Mouse (Mus musculus) limb, embryonic 14.5 days (tissue): Measurements from ENCODE around the gene Adat3. TPM values are rescaled to one million over a fixed set of nuclear protein-coding genes. Genes with fewer than 3 reads are reported as not detected.
A peak's percentile ranks its signal among the peaks of the same experiment; 100 is the strongest.

Experiments
- ATAC-seq: fragments of 200-750 bp; cut with Nextera tagmentation; 2 replicates; pipeline ENCODE4 v1.8.0; 2017; ENCODE audit warnings: low read depth, moderate number of reproducible peaks, moderate TSS enrichment; ENCODE audit not compliant: low FRiP score
- DNase-seq: peaks from one replicate; pipeline ENCODE4 v3.0.0-alpha.2; 2015; ENCODE audit warnings: low spot score
- H3K27ac ChIP-seq: fragments of 300-500 bp; sonication (generic); replicated peaks from 2 replicates; pipeline ENCODE4 v1.5.1; 2014; ENCODE audit warnings: low read depth, mild to moderate bottlenecking, low read length, moderate library complexity, mixed read lengths
- H3K27me3 ChIP-seq: fragments of 300-500 bp; sonication (generic); 2 replicates; pipeline ENCODE4 v1.6.1; 2014; ENCODE audit warnings: low read length, mixed read lengths; ENCODE audit not compliant: control insufficient read depth, insufficient read depth
- H3K36me3 ChIP-seq: fragments of 300-500 bp; sonication (generic); 2 replicates; pipeline ENCODE4 v1.6.1; 2014; ENCODE audit warnings: mild to moderate bottlenecking, low read length, moderate library complexity, mixed read lengths; ENCODE audit not compliant: control insufficient read depth, insufficient read depth
- H3K4me1 ChIP-seq: fragments of 300-500 bp; sonication (generic); 2 replicates; pipeline ENCODE4 v1.6.1; 2014; ENCODE audit warnings: antibody characterized with exemption, low read length, mixed read lengths; ENCODE audit not compliant: control insufficient read depth, insufficient read depth
- H3K4me2 ChIP-seq: fragments of 300-500 bp; sonication (generic); replicated peaks from 2 replicates; pipeline ENCODE4 v1.6.1; 2014; ENCODE audit warnings: low read depth, mild to moderate bottlenecking, low read length, moderate library complexity; ENCODE audit not compliant: severe bottlenecking
- H3K4me3 ChIP-seq: fragments of 300-500 bp; sonication (generic); replicated peaks from 2 replicates; pipeline ENCODE4 v1.5.1; 2014; ENCODE audit warnings: low read length
- H3K9ac ChIP-seq: fragments of 300-500 bp; sonication (generic); 2 replicates; pipeline ENCODE4 v1.6.1; 2014; ENCODE audit warnings: mild to moderate bottlenecking, low read depth, low read length, moderate library complexity; ENCODE audit not compliant: severe bottlenecking
- H3K9me3 ChIP-seq: fragments of 300-500 bp; sonication (generic); 2 replicates; pipeline ENCODE4 v1.6.1; 2016; ENCODE audit warnings: low read length; ENCODE audit not compliant: control insufficient read depth
- POLR2A ChIP-seq: fragments of 200-500 bp; IDR thresholded peaks from 2 replicates; pipeline ENCODE4 v1.8.0; 2012; ENCODE audit warnings: inconsistent platforms, mild to moderate bottlenecking, moderate library complexity, borderline replicate concordance; ENCODE audit not compliant: insufficient read depth, insufficient read length; ENCODE audit errors: extremely low read depth
- WGBS: fragments of 180-500 bp; shearing (Covaris S2); extraction: QIAGEN DNeasy Blood & Tissue Kit; methylation state at CpG from one replicate; pipeline ENCODE4 v1.1.7; 2014; 5-methylcytosine and 5-hydroxymethylcytosine counted together
- microRNA-seq: library from miRNA; unstranded; fragments of <30 nt; microRNA quantifications from one replicate; pipeline ENCODE4, GENCODE M21; 2016
- polyA plus RNA-seq, 2 experiments: library from polyadenylated mRNA; depleted of rRNA in 1 of 2; stranded (reverse) in 1 of 2; unstranded in 1 of 2; fragments of >200 nt; fragmentation: Nextera tagmentation in 1 of 2; extraction: Ambion mirVana in 1 of 2; gene quantifications; 2 replicates each; pipeline versions ENCODE4 v1.2.1 to v1.2.3; 2012 to 2014

The Adat3 gene
- polyA plus RNA-seq, 2 experiments, result 5.6 to 16.8 TPM

GRCm38 (mm10) chr10:80656863-80657623, 54.4 kb downstream of the Adat3 start, which contains the start of gene Btbd2:
Gene Btbd2, minus strand, starts transcription at chr10:80657071.
- Histone ChIP-seq H3K4me1 (peaks cover 22% of the 10 kb centered on the region), H3K27me3 (no peaks in the 10 kb centered on the region), H3K9ac (peak within 1 kb of the TSS; percentile 90), H3K36me3 (0 out of 2 replicates have a peak, but pooled peaks cover 11% of the 10 kb centered on the region), H3K9me3 (no peaks in the 10 kb centered on the region), H3K4me3 (peak within 1 kb of the TSS; percentile 93), H3K27ac (peak within 1 kb of the TSS; percentile 77), H3K4me2 (peak within 1 kb of the TSS; percentile 88)
- no peak for TF ChIP-seq POLR2A
- DNase-seq (no peak), ATAC-seq (no peak)
- 18% methylated on average over 15 of the region's 15 CpGs for WGBS

Small RNAs within 50 kb of the gene (microRNA-seq; reads per million reads assigned to microRNA genes)
- gene Mir6912, result not detected

Other genes with a start within 250 kb of the Adat3 start
- gene Plk5, start 246.4 kb upstream of the Adat3 start, polyA plus RNA-seq (2012; rRNA removed), result 1.8 and 1.9 TPM in 2 replicates
- gene Plk5, start 246.4 kb upstream of the Adat3 start, polyA plus RNA-seq (2014; fragmentation: Nextera tagmentation; extraction: Ambion mirVana), result 0.48 and 0.88 TPM in 2 replicates
- gene Mex3d, start 215.2 kb upstream of the Adat3 start, polyA plus RNA-seq (2012; rRNA removed), result 44.0 and 60.0 TPM in 2 replicates
- gene Mex3d, start 215.2 kb upstream of the Adat3 start, polyA plus RNA-seq (2014; fragmentation: Nextera tagmentation; extraction: Ambion mirVana), result 8.2 and 9.0 TPM in 2 replicates
- gene Mbd3, start 203.3 kb upstream of the Adat3 start, polyA plus RNA-seq (2012; rRNA removed), result 267 and 270 TPM in 2 replicates
- 196 and 214 TPM in 2 replicates for gene Mbd3, start 203.3 kb upstream of the Adat3 start, polyA plus RNA-seq (2014; fragmentation: Nextera tagmentation; extraction: Ambion mirVana)
- 572 and 718 TPM in 2 replicates for gene Uqcr11, start 196.1 kb upstream of the Adat3 start, polyA plus RNA-seq (2012; rRNA removed)
- 617 and 707 TPM in 2 replicates for gene Uqcr11, start 196.1 kb upstream of the Adat3 start, polyA plus RNA-seq (2014; fragmentation: Nextera tagmentation; extraction: Ambion mirVana)
- gene Tcf3, start 169.2 kb upstream of the Adat3 start, polyA plus RNA-seq (2012; rRNA removed), result 191 and 260 TPM in 2 replicates
- gene Tcf3, start 169.2 kb upstream of the Adat3 start, polyA plus RNA-seq (2014; fragmentation: Nextera tagmentation; extraction: Ambion mirVana), result 129 and 147 TPM in 2 replicates
- gene Onecut3, start 108.0 kb upstream of the Adat3 start, polyA plus RNA-seq (2012; rRNA removed), result 0.01 TPM in 2 replicates
- gene Onecut3, start 108.0 kb upstream of the Adat3 start, polyA plus RNA-seq (2014; fragmentation: Nextera tagmentation; extraction: Ambion mirVana), result not detected in 2 replicates
- gene Atp8b3, start 63.8 kb upstream of the Adat3 start, polyA plus RNA-seq (2012; rRNA removed), result 0.30 and 0.70 TPM in 2 replicates
- gene Atp8b3, start 63.8 kb upstream of the Adat3 start, polyA plus RNA-seq (2014; fragmentation: Nextera tagmentation; extraction: Ambion mirVana), result 0.14 and 0.22 TPM in 2 replicates
- 56.4 and 79.5 TPM in 2 replicates for gene Rexo1, start 41.3 kb upstream of the Adat3 start, polyA plus RNA-seq (2012; rRNA removed)
- gene Rexo1, start 41.3 kb upstream of the Adat3 start, polyA plus RNA-seq (2014; fragmentation: Nextera tagmentation; extraction: Ambion mirVana), result 27.9 and 32.4 TPM in 2 replicates
- 18.9 and 26.9 TPM in 2 replicates for gene Klf16, start 25.6 kb upstream of the Adat3 start, polyA plus RNA-seq (2012; rRNA removed)
- gene Klf16, start 25.6 kb upstream of the Adat3 start, polyA plus RNA-seq (2014; fragmentation: Nextera tagmentation; extraction: Ambion mirVana), result 11.0 and 11.5 TPM in 2 replicates
- gene Abhd17a, start 12.5 kb upstream of the Adat3 start, polyA plus RNA-seq (2012; rRNA removed), result 116 and 173 TPM in 2 replicates
- gene Abhd17a, start 12.5 kb upstream of the Adat3 start, polyA plus RNA-seq (2014; fragmentation: Nextera tagmentation; extraction: Ambion mirVana), result 129 and 132 TPM in 2 replicates
- 83.1 and 107 TPM in 2 replicates for gene Scamp4, start within 50 bp of the Adat3 start, polyA plus RNA-seq (2012; rRNA removed)
- gene Scamp4, start within 50 bp of the Adat3 start, polyA plus RNA-seq (2014; fragmentation: Nextera tagmentation; extraction: Ambion mirVana), result 91.4 and 104 TPM in 2 replicates
- 5.6 and 6.2 TPM in 2 replicates for gene Gm49322, start 3.1 kb downstream of the Adat3 start, polyA plus RNA-seq (2012; rRNA removed)
- gene Gm49322, start 3.1 kb downstream of the Adat3 start, polyA plus RNA-seq (2014; fragmentation: Nextera tagmentation; extraction: Ambion mirVana), result 2.2 and 2.8 TPM in 2 replicates
- gene Csnk1g2, start 20.0 kb downstream of the Adat3 start, polyA plus RNA-seq (2012; rRNA removed), result 253 and 298 TPM in 2 replicates
- 110 and 125 TPM in 2 replicates for gene Csnk1g2, start 20.0 kb downstream of the Adat3 start, polyA plus RNA-seq (2014; fragmentation: Nextera tagmentation; extraction: Ambion mirVana)
- 87.8 and 122 TPM in 2 replicates for gene Btbd2, start 54.2 kb downstream of the Adat3 start, polyA plus RNA-seq (2012; rRNA removed)
- gene Btbd2, start 54.2 kb downstream of the Adat3 start, polyA plus RNA-seq (2014; fragmentation: Nextera tagmentation; extraction: Ambion mirVana), result 78.0 and 89.1 TPM in 2 replicates
- gene Mknk2, start 75.2 kb downstream of the Adat3 start, polyA plus RNA-seq (2012; rRNA removed), result 108 and 147 TPM in 2 replicates
- 93.0 and 97.7 TPM in 2 replicates for gene Mknk2, start 75.2 kb downstream of the Adat3 start, polyA plus RNA-seq (2014; fragmentation: Nextera tagmentation; extraction: Ambion mirVana)
- gene Mob3a, start 99.1 kb downstream of the Adat3 start, polyA plus RNA-seq (2012; rRNA removed), result 33.7 and 42.7 TPM in 2 replicates
- gene Mob3a, start 99.1 kb downstream of the Adat3 start, polyA plus RNA-seq (2014; fragmentation: Nextera tagmentation; extraction: Ambion mirVana), result 35.9 and 36.5 TPM in 2 replicates
- 64.5 and 66.1 TPM in 2 replicates for gene Izumo4, start 99.3 kb downstream of the Adat3 start, polyA plus RNA-seq (2012; rRNA removed)
- gene Izumo4, start 99.3 kb downstream of the Adat3 start, polyA plus RNA-seq (2014; fragmentation: Nextera tagmentation; extraction: Ambion mirVana), result 14.4 and 15.9 TPM in 2 replicates
- gene Ap3d1, start 139.4 kb downstream of the Adat3 start, polyA plus RNA-seq (2012; rRNA removed), result 123 and 150 TPM in 2 replicates
- gene Ap3d1, start 139.4 kb downstream of the Adat3 start, polyA plus RNA-seq (2014; fragmentation: Nextera tagmentation; extraction: Ambion mirVana), result 75.1 and 82.9 TPM in 2 replicates
- gene Dot1l, start 152.3 kb downstream of the Adat3 start, polyA plus RNA-seq (2012; rRNA removed), result 55.1 and 72.2 TPM in 2 replicates
- 22.7 and 25.6 TPM in 2 replicates for gene Dot1l, start 152.3 kb downstream of the Adat3 start, polyA plus RNA-seq (2014; fragmentation: Nextera tagmentation; extraction: Ambion mirVana)
- gene Sf3a2, start 195.3 kb downstream of the Adat3 start, polyA plus RNA-seq (2012; rRNA removed), result 78.0 and 102 TPM in 2 replicates
- gene Sf3a2, start 195.3 kb downstream of the Adat3 start, polyA plus RNA-seq (2014; fragmentation: Nextera tagmentation; extraction: Ambion mirVana), result 80.6 and 87.6 TPM in 2 replicates
- gene Plekhj1, start 195.7 kb downstream of the Adat3 start, polyA plus RNA-seq (2012; rRNA removed), result 109 and 110 TPM in 2 replicates
- gene Plekhj1, start 195.7 kb downstream of the Adat3 start, polyA plus RNA-seq (2014; fragmentation: Nextera tagmentation; extraction: Ambion mirVana), result 119 and 121 TPM in 2 replicates
- 1.0 and 1.9 TPM in 2 replicates for gene Amh, start 202.4 kb downstream of the Adat3 start, polyA plus RNA-seq (2012; rRNA removed)
- 0.11 TPM in 1 of 2 replicates, not detected in the other for gene Amh, start 202.4 kb downstream of the Adat3 start, polyA plus RNA-seq (2014; fragmentation: Nextera tagmentation; extraction: Ambion mirVana)
- gene Jsrp1, start 210.6 kb downstream of the Adat3 start, polyA plus RNA-seq (2012; rRNA removed), result 8.5 and 12.1 TPM in 2 replicates
- 5.1 and 6.1 TPM in 2 replicates for gene Jsrp1, start 210.6 kb downstream of the Adat3 start, polyA plus RNA-seq (2014; fragmentation: Nextera tagmentation; extraction: Ambion mirVana)
- 882 and 1,248 TPM in 2 replicates for gene Oaz1, start 223.8 kb downstream of the Adat3 start, polyA plus RNA-seq (2012; rRNA removed)
- gene Oaz1, start 223.8 kb downstream of the Adat3 start, polyA plus RNA-seq (2014; fragmentation: Nextera tagmentation; extraction: Ambion mirVana), result 1,813 and 1,884 TPM in 2 replicates
- gene Lingo3, start 241.2 kb downstream of the Adat3 start, polyA plus RNA-seq (2012; rRNA removed), result 0.88 and 1.4 TPM in 2 replicates
- gene Lingo3, start 241.2 kb downstream of the Adat3 start, polyA plus RNA-seq (2014; fragmentation: Nextera tagmentation; extraction: Ambion mirVana), result 0.56 and 0.82 TPM in 2 replicates